Mouse (Mus musculus) hindbrain, embryonic 16.5 days (tissue): Measurements from ENCODE around the gene Acan. TPM values are rescaled to one million over a fixed set of nuclear protein-coding genes. Genes with fewer than 3 reads are reported as not detected.

Experiments
- ATAC-seq: fragments of 200-750 bp; cut with Nextera tagmentation; 2 replicates; pipeline ENCODE4 v1.8.0; 2017; ENCODE audit warnings: moderate TSS enrichment, moderate library complexity
- H3K27ac ChIP-seq: fragments of 300-500 bp; sonication (generic); 2 replicates; pipeline ENCODE4 v1.5.1; 2014; ENCODE audit warnings: low read depth, mild to moderate bottlenecking, control low read depth, low read length, moderate library complexity
- H3K27me3 ChIP-seq: fragments of 300-500 bp; sonication (generic); replicated peaks from 2 replicates; pipeline ENCODE4 v1.6.1; 2014; ENCODE audit warnings: low read length; ENCODE audit not compliant: control insufficient read depth, insufficient read depth
- H3K36me3 ChIP-seq: fragments of 300-500 bp; sonication (generic); 2 replicates; pipeline ENCODE4 v1.6.1; 2014; ENCODE audit warnings: mild to moderate bottlenecking, low read length, moderate library complexity, mixed read lengths; ENCODE audit not compliant: control insufficient read depth, insufficient read depth
- H3K4me1 ChIP-seq: fragments of 300-500 bp; sonication (generic); 2 replicates; pipeline ENCODE4 v1.6.1; 2014; ENCODE audit warnings: low read depth, low read length; ENCODE audit not compliant: control insufficient read depth, insufficient read depth
- H3K4me2 ChIP-seq: fragments of 300-500 bp; sonication (generic); 2 replicates; pipeline ENCODE4 v1.6.1; 2014; ENCODE audit warnings: mild to moderate bottlenecking, low read length, control low read depth, moderate library complexity
- H3K4me3 ChIP-seq: fragments of 300-500 bp; sonication (generic); 2 replicates; pipeline ENCODE4 v1.5.1; 2014; ENCODE audit warnings: mild to moderate bottlenecking, low read length, control low read depth, moderate library complexity
- H3K9ac ChIP-seq: fragments of 300-500 bp; sonication (generic); 2 replicates; pipeline ENCODE4 v1.6.1; 2014; ENCODE audit warnings: low read depth, mild to moderate bottlenecking, control low read depth, low read length, moderate library complexity
- H3K9me3 ChIP-seq: fragments of 300-500 bp; sonication (generic); 2 replicates; pipeline ENCODE4 v1.6.1; 2014; ENCODE audit warnings: mild to moderate bottlenecking, low read length, moderate library complexity; ENCODE audit not compliant: control insufficient read depth
- WGBS: fragments of 180-500 bp; shearing (Covaris S2); extraction: QIAGEN DNeasy Blood & Tissue Kit; methylation state at CpG from one replicate; pipeline ENCODE4 v1.1.7; 2014; 5-methylcytosine and 5-hydroxymethylcytosine counted together
- polyA plus RNA-seq: library from polyadenylated mRNA; unstranded; fragments of >200 nt; fragmentation: Nextera tagmentation; extraction: Ambion mirVana; gene quantifications from 2 replicates; pipeline ENCODE4 v1.2.1, GENCODE M21; 2015

Acan gene
- polyA plus RNA-seq, 1 experiment from 2014 or later: 0.36 TPM

GRCm38 (mm10) chr7:79130385-79130784 is 77.1 kb downstream of the Acan start:
- H3K9me3 ChIP-seq: no peaks in the 10 kb centered on the region
- peak overlapping the region; percentile 34 for H3K4me3 ChIP-seq
- H3K4me1 ChIP-seq: peaks cover 11% of the 10 kb centered on the region
- no peak overlapping the region for H3K27ac ChIP-seq
- H3K36me3 ChIP-seq: no peaks in the 10 kb centered on the region
- peak overlapping the region; percentile 54 for H3K4me2 ChIP-seq
- no peak overlapping the region; the same call in 1 of the 2 replicates for H3K9ac ChIP-seq
- ATAC-seq: peak; percentile 39; the same call in 1 of the 2 replicates
- H3K27me3 ChIP-seq: peaks cover 14% of the 10 kb centered on the region
- 11% methylated on average over 13 of the region's 13 CpGs for WGBS

GRCm38 (mm10) chr7:79130843-79131444 is 77.7 kb downstream of the Acan start, which contains the start of gene Hapln3:
Gene Hapln3, minus strand, starts transcription at chr7:79131018.
- WGBS: 4% methylated on average over 19 of the region's 19 CpGs
- peak; percentile 53 for ATAC-seq
- Histone ChIP-seq H3K4me1 (peaks cover 11% of the 10 kb centered on the region), H3K4me3 (peak within 1 kb of the TSS; percentile 34), H3K27me3 (peaks cover 14% of the 10 kb centered on the region), H3K4me2 (peak within 1 kb of the TSS; percentile 54), H3K9ac (peak within 1 kb of the TSS; percentile 51; the same call in 1 of the 2 replicates), H3K36me3 (no peaks in the 10 kb centered on the region), H3K27ac (no peak within 1 kb of the TSS), H3K9me3 (no peaks in the 10 kb centered on the region)

DNA sequence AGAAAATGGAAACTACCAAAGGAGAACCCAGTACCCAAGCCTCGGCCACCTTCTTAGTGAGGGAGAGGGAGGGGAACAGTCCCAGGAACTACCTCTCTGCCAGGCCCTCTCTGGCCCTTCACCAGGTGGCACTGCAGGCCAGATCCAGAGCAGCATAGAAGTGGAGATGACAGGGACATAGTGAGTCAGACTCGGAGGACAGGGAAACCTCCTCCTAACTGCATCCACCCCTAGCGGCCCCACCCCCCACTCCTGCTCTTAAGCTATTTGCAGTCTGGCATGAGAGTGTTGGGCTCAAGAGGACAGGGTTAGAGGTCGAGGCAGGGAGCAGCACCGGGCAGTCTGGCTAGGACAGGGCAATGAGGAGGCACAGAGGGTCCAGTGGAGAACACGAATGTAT is 80.1 kb downstream of the Acan start:
- Histone ChIP-seq H3K4me1 (peaks cover 11% of the 10 kb centered on the region), H3K27ac (no peak overlapping the region), H3K9ac (no peak overlapping the region), H3K4me2 (no peak overlapping the region), H3K36me3 (no peaks in the 10 kb centered on the region), H3K4me3 (no peak overlapping the region), H3K9me3 (no peaks in the 10 kb centered on the region), H3K27me3 (peaks cover 14% of the 10 kb centered on the region)
- no peak for ATAC-seq
- WGBS: 47% methylated on average over 6 of the region's 6 CpGs

GRCm38 (mm10) chr7:79139328-79139824 is 86.1 kb downstream of the Acan start:
- Histone ChIP-seq H3K36me3 (no peaks in the 10 kb centered on the region), H3K4me2 (no peak overlapping the region), H3K4me1 (peaks cover 3% of the 10 kb centered on the region; the same call in 1 of the 2 replicates), H3K27me3 (no peaks in the 10 kb centered on the region), H3K4me3 (no peak overlapping the region), H3K27ac (no peak overlapping the region), H3K9ac (no peak overlapping the region), H3K9me3 (no peaks in the 10 kb centered on the region)
- WGBS: 52% methylated on average over 6 of the region's 6 CpGs
- no peak for ATAC-seq

GRCm38 (mm10) chr7:79139891-79140591 is 86.8 kb downstream of the Acan start:
- 60% methylated on average over 4 of the region's 4 CpGs for WGBS
- H3K4me3 ChIP-seq: no peak overlapping the region
- no peak overlapping the region for H3K27ac ChIP-seq
- H3K4me2 ChIP-seq: no peak overlapping the region
- H3K9me3 ChIP-seq: no peaks in the 10 kb centered on the region
- ATAC-seq: no peak
- H3K36me3 ChIP-seq: no peaks in the 10 kb centered on the region
- no peaks in the 10 kb centered on the region for H3K27me3 ChIP-seq
- H3K9ac ChIP-seq: no peak overlapping the region
- peaks cover 3% of the 10 kb centered on the region; the same call in 1 of the 2 replicates for H3K4me1 ChIP-seq

GRCm38 (mm10) chr7:79140897-79141296 is 87.6 kb downstream of the Acan start:
- 35% methylated on average over 8 of the region's 8 CpGs for WGBS

GRCm38 (mm10) chr7:79147011-79147837 is 93.9 kb downstream of the Acan start:
- H3K9me3 ChIP-seq: no peaks in the 10 kb centered on the region
- whole genome bisulfite sequencing: 63% methylated on average over 12 of the region's 12 CpGs
- ATAC-seq: no peak
- no peaks in the 10 kb centered on the region for H3K36me3 ChIP-seq
- peak overlapping the region; percentile 22; the same call in 1 of the 2 replicates for H3K9ac ChIP-seq
- peak overlapping the region; percentile 67 for H3K4me3 ChIP-seq
- H3K27ac ChIP-seq: no peak overlapping the region; the same call in 1 of the 2 replicates
- peak overlapping the region; percentile 96 for H3K4me2 ChIP-seq
- H3K27me3 ChIP-seq: no peaks in the 10 kb centered on the region; the same call in 1 of the 2 replicates
- H3K4me1 ChIP-seq: peaks cover 10% of the 10 kb centered on the region

More at GRCm38 (mm10) chr7:79140897-79141296, 87.6 kb downstream of the Acan start:
- H3K27ac ChIP-seq: no peak overlapping the region
- H3K9ac ChIP-seq: no peak overlapping the region
- no peaks in the 10 kb centered on the region for H3K36me3 ChIP-seq
- peaks cover 3% of the 10 kb centered on the region; the same call in 1 of the 2 replicates for H3K4me1 ChIP-seq
- H3K27me3 ChIP-seq: no peaks in the 10 kb centered on the region
- peak; percentile 71 for ATAC-seq
- no peaks in the 10 kb centered on the region for H3K9me3 ChIP-seq
- no peak overlapping the region for H3K4me2 ChIP-seq
- no peak overlapping the region for H3K4me3 ChIP-seq

GRCm38 (mm10) chr7:79147931-79148653 is 94.8 kb downstream of the Acan start:
- H3K36me3 ChIP-seq: no peaks in the 10 kb centered on the region
- 0% methylated on average over 19 of the region's 20 CpGs for WGBS
- peak overlapping the region; percentile 65 for H3K9ac ChIP-seq
- peaks cover 10% of the 10 kb centered on the region for H3K4me1 ChIP-seq
- no peaks in the 10 kb centered on the region for H3K9me3 ChIP-seq
- H3K4me2 ChIP-seq: peak overlapping the region; percentile 96
- H3K27me3 ChIP-seq: no peaks in the 10 kb centered on the region; the same call in 1 of the 2 replicates
- H3K4me3 ChIP-seq: peak overlapping the region; percentile 67
- H3K27ac ChIP-seq: no peak overlapping the region
- no peak for ATAC-seq
